Mouse (Mus musculus): ENCODE measurements around the gene Ctnnd1. TPM values are rescaled to one million over a fixed set of nuclear protein-coding genes. Genes with fewer than 3 reads are reported as not detected.
A peak's percentile ranks its signal among the peaks of the same experiment; 100 is the strongest.

Ctnnd1 gene
- polyA plus RNA-seq, 1 experiment from 2014 or later: 57.2 TPM

GRCm38 (mm10) chr2:84634934-84635482, 15.6 kb downstream of the Ctnnd1 start:
- Histone ChIP-seq H3K4me1 (ENCODE audit: control insufficient read depth, insufficient read depth, low read length) (peaks cover 63% of the 10 kb centered on the region), H3K36me3 (ENCODE audit: control insufficient read depth, insufficient read depth, low read length) (no peaks in the 10 kb centered on the region)

GRCm38 (mm10) chr2:84634006-84634405, 16.6 kb downstream of the Ctnnd1 start:
- Histone ChIP-seq H3K9ac (ENCODE audit: low read depth, low read length) (peak overlapping the region; percentile 58), H3K27ac (ENCODE audit: low read length) (peak overlapping the region; percentile 98), H3K9me3 (ENCODE audit: control insufficient read depth, low read length) (no peaks in the 10 kb centered on the region), H3K4me1 (ENCODE audit: control insufficient read depth, insufficient read depth, low read length) (peaks cover 59% of the 10 kb centered on the region), H3K4me3 (ENCODE audit: low read length) (peak overlapping the region; percentile 27), H3K27me3 (replicated peaks; ENCODE audit: control insufficient read depth, insufficient read depth, low read length) (no peaks in the 10 kb centered on the region), H3K4me2 (ENCODE audit: low read depth, low read length) (peak overlapping the region; percentile 59), H3K36me3 (ENCODE audit: control insufficient read depth, insufficient read depth, low read length) (no peaks in the 10 kb centered on the region)
- peak; percentile 16; the same call in 1 of the 2 replicates for ATAC-seq
- WGBS: 41% methylated on average over 4 of the region's 4 CpGs

More at GRCm38 (mm10) chr2:84634934-84635482, 15.6 kb downstream of the Ctnnd1 start:
- no peaks in the 10 kb centered on the region for H3K27me3 ChIP-seq (replicated peaks; ENCODE audit: control insufficient read depth, insufficient read depth, low read length)
- H3K9ac ChIP-seq (ENCODE audit: low read depth, low read length): peak overlapping the region; percentile 63
- no peak for ATAC-seq
- peak overlapping the region; percentile 98 for H3K27ac ChIP-seq (ENCODE audit: low read length)
- peak overlapping the region; percentile 59 for H3K4me2 ChIP-seq (ENCODE audit: low read depth, low read length)
- 26% methylated on average over 4 of the region's 4 CpGs for WGBS
- peak overlapping the region; percentile 31 for H3K4me3 ChIP-seq (ENCODE audit: low read length)
- no peaks in the 10 kb centered on the region for H3K9me3 ChIP-seq (ENCODE audit: control insufficient read depth, low read length)

- peak; percentile 63 for ATAC-seq
- Histone ChIP-seq H3K36me3 (ENCODE audit: control insufficient read depth, insufficient read depth, low read length) (no peaks in the 10 kb centered on the region), H3K4me2 (ENCODE audit: low read depth, low read length) (peak overlapping the region; percentile 30; the same call in 1 of the 2 replicates), H3K4me1 (ENCODE audit: control insufficient read depth, insufficient read depth, low read length) (peaks cover 54% of the 10 kb centered on the region), H3K9me3 (ENCODE audit: control insufficient read depth, low read length) (no peaks in the 10 kb centered on the region), H3K27ac (ENCODE audit: low read length) (peak overlapping the region; percentile 85), H3K9ac (ENCODE audit: low read depth, low read length) (peak overlapping the region; percentile 9; the same call in 1 of the 2 replicates), H3K27me3 (replicated peaks; ENCODE audit: control insufficient read depth, insufficient read depth, low read length) (no peaks in the 10 kb centered on the region), H3K4me3 (ENCODE audit: low read length) (no peak overlapping the region)
- WGBS: 8% methylated on average over 3 of the region's 3 CpGs
These were observed 17.6 kb downstream of the Ctnnd1 start for GRCm38 (mm10) chr2:84632999-84633398.

- 0 out of 2 replicates have a peak overlapping the region, but pooled peaks have one; percentile 30 for H3K4me2 ChIP-seq (ENCODE audit: low read depth, low read length)
- peak overlapping the region; percentile 85 for H3K27ac ChIP-seq (ENCODE audit: low read length)
- WGBS: 93% methylated on average over 1 of the region's 1 CpGs
These were observed 18.6 kb downstream of the Ctnnd1 start for GRCm38 (mm10) chr2:84632001-84632400.

GRCm38 (mm10) chr2:84627036-84627435, 23.5 kb downstream of the Ctnnd1 start:
- Histone ChIP-seq H3K4me3 (ENCODE audit: low read length) (no peak overlapping the region), H3K27ac (ENCODE audit: low read length) (peak overlapping the region; percentile 77), H3K36me3 (ENCODE audit: control insufficient read depth, insufficient read depth, low read length) (0 out of 2 replicates have a peak, but pooled peaks cover 4% of the 10 kb centered on the region), H3K9me3 (ENCODE audit: control insufficient read depth, low read length) (no peaks in the 10 kb centered on the region), H3K9ac (ENCODE audit: low read depth, low read length) (0 out of 2 replicates have a peak overlapping the region, but pooled peaks have one; percentile 15), H3K27me3 (replicated peaks; ENCODE audit: control insufficient read depth, insufficient read depth, low read length) (no peaks in the 10 kb centered on the region), H3K4me1 (ENCODE audit: control insufficient read depth, insufficient read depth, low read length) (peaks cover 43% of the 10 kb centered on the region), H3K4me2 (ENCODE audit: low read depth, low read length) (no peak overlapping the region)
- 31% methylated on average over 3 of the region's 3 CpGs for WGBS
- ATAC-seq: peak; percentile 81

More at GRCm38 (mm10) chr2:84632001-84632400, 18.6 kb downstream of the Ctnnd1 start:
- Histone ChIP-seq H3K36me3 (ENCODE audit: control insufficient read depth, insufficient read depth, low read length) (no peaks in the 10 kb centered on the region), H3K4me1 (ENCODE audit: control insufficient read depth, insufficient read depth, low read length) (peaks cover 46% of the 10 kb centered on the region), H3K4me3 (ENCODE audit: low read length) (no peak overlapping the region), H3K9ac (ENCODE audit: low read depth, low read length) (no peak overlapping the region), H3K9me3 (ENCODE audit: control insufficient read depth, low read length) (no peaks in the 10 kb centered on the region), H3K27me3 (replicated peaks; ENCODE audit: control insufficient read depth, insufficient read depth, low read length) (no peaks in the 10 kb centered on the region)
- no peak for ATAC-seq

- Histone ChIP-seq H3K4me3 (ENCODE audit: low read length) (no peak overlapping the region), H3K36me3 (ENCODE audit: control insufficient read depth, insufficient read depth, low read length) (0 out of 2 replicates have a peak, but pooled peaks cover 4% of the 10 kb centered on the region), H3K9ac (ENCODE audit: low read depth, low read length) (no peak overlapping the region), H3K4me2 (ENCODE audit: low read depth, low read length) (no peak overlapping the region), H3K4me1 (ENCODE audit: control insufficient read depth, insufficient read depth, low read length) (peaks cover 41% of the 10 kb centered on the region), H3K27ac (ENCODE audit: low read length) (peak overlapping the region; percentile 68), H3K9me3 (ENCODE audit: control insufficient read depth, low read length) (no peaks in the 10 kb centered on the region), H3K27me3 (replicated peaks; ENCODE audit: control insufficient read depth, insufficient read depth, low read length) (no peaks in the 10 kb centered on the region)
- 59% methylated on average over 7 of the region's 7 CpGs for WGBS
- peak; percentile 36 for ATAC-seq
These were observed 24.1 kb downstream of the Ctnnd1 start for GRCm38 (mm10) chr2:84626366-84626975.

- H3K9me3 ChIP-seq (ENCODE audit: control insufficient read depth, low read length): no peaks in the 10 kb centered on the region
- WGBS: 90% methylated on average over 17 of the region's 17 CpGs
- peaks cover 7% of the 10 kb centered on the region; the same call in 1 of the 2 replicates for H3K36me3 ChIP-seq (ENCODE audit: control insufficient read depth, insufficient read depth, low read length)
- ATAC-seq: no peak
- H3K4me2 ChIP-seq (ENCODE audit: low read depth, low read length): no peak overlapping the region
- no peaks in the 10 kb centered on the region for H3K27me3 ChIP-seq (replicated peaks; ENCODE audit: control insufficient read depth, insufficient read depth, low read length)
- H3K9ac ChIP-seq (ENCODE audit: low read depth, low read length): no peak overlapping the region
- peak overlapping the region; percentile 37 for H3K27ac ChIP-seq (ENCODE audit: low read length)
- no peak overlapping the region for H3K4me3 ChIP-seq (ENCODE audit: low read length)
- H3K4me1 ChIP-seq (ENCODE audit: control insufficient read depth, insufficient read depth, low read length): peaks cover 47% of the 10 kb centered on the region
These were observed 26.4 kb downstream of the Ctnnd1 start for GRCm38 (mm10) chr2:84624201-84624600.

- Histone ChIP-seq H3K4me2 (ENCODE audit: low read depth, low read length) (no peak overlapping the region), H3K27me3 (replicated peaks; ENCODE audit: control insufficient read depth, insufficient read depth, low read length) (no peaks in the 10 kb centered on the region), H3K36me3 (ENCODE audit: control insufficient read depth, insufficient read depth, low read length) (peaks cover 7% of the 10 kb centered on the region; the same call in 1 of the 2 replicates), H3K27ac (ENCODE audit: low read length) (peak overlapping the region; percentile 38; the same call in 1 of the 2 replicates), H3K9ac (ENCODE audit: low read depth, low read length) (no peak overlapping the region), H3K9me3 (ENCODE audit: control insufficient read depth, low read length) (no peaks in the 10 kb centered on the region), H3K4me1 (ENCODE audit: control insufficient read depth, insufficient read depth, low read length) (peaks cover 43% of the 10 kb centered on the region), H3K4me3 (ENCODE audit: low read length) (no peak overlapping the region)
- ATAC-seq: no peak
- 84% methylated on average over 3 of the region's 3 CpGs for WGBS
These were observed 27.0 kb downstream of the Ctnnd1 start for GRCm38 (mm10) chr2:84623428-84624119.

GRCm38 (mm10) chr2:84622668-84623067, 27.9 kb downstream of the Ctnnd1 start:
- H3K4me1 ChIP-seq (ENCODE audit: control insufficient read depth, insufficient read depth, low read length): peaks cover 42% of the 10 kb centered on the region
- H3K9me3 ChIP-seq (ENCODE audit: control insufficient read depth, low read length): no peaks in the 10 kb centered on the region
- no peak overlapping the region for H3K9ac ChIP-seq (ENCODE audit: low read depth, low read length)
- no peak overlapping the region for H3K4me3 ChIP-seq (ENCODE audit: low read length)
- WGBS: 72% methylated on average over 2 of the region's 2 CpGs
- peak overlapping the region; percentile 55 for H3K27ac ChIP-seq (ENCODE audit: low read length)
- peaks cover 7% of the 10 kb centered on the region; the same call in 1 of the 2 replicates for H3K36me3 ChIP-seq (ENCODE audit: control insufficient read depth, insufficient read depth, low read length)
- no peaks in the 10 kb centered on the region for H3K27me3 ChIP-seq (replicated peaks; ENCODE audit: control insufficient read depth, insufficient read depth, low read length)
- ATAC-seq: no peak
- no peak overlapping the region for H3K4me2 ChIP-seq (ENCODE audit: low read depth, low read length)
